ENCODE assay signal across 9 mouse cellular contexts in genomic region chr8:126929607-126930161, GRCm38 (mm10). TPM values are rescaled to one million over a fixed set of nuclear protein-coding genes. Genes with fewer than 3 reads are reported as not detected.
DNase-seq lines count a peak whose midpoint lies in the region; ATAC-seq and TF ChIP-seq lines count a peak whose summit lies in the region.
"Had no signal": no experiment of that assay in that cellular context is flagged by ENCODE, and none has a peak within 500 bp of the region (broad histone marks: within the 10 kb centered on the region; RNA-seq: fewer than 3 reads in every experiment).

No protein-coding gene starts in this region.

- no peak overlapping the region for H3K4me2 ChIP-seq in kidney, embryonic 15.5 days
- H3K4me2 ChIP-seq in heart, postnatal 0 days (ENCODE audit: low read depth, low read length): no peak overlapping the region
- H3K4me2 ChIP-seq: neural tube, embryonic 13.5 days had no signal

- no peaks in the 10 kb centered on the region for H3K27me3 ChIP-seq in kidney, adult 2 months (replicated peaks; ENCODE audit: control insufficient read depth, insufficient read depth, low read length)
- H3K27me3 ChIP-seq in kidney, embryonic 15.5 days: no peaks in the 10 kb centered on the region
- H3K27me3 ChIP-seq in heart, postnatal 0 days (ENCODE audit: control insufficient read depth, insufficient read depth, low read length): no peaks in the 10 kb centered on the region
- H3K27me3 ChIP-seq in splenic B cell, adult 2 months (ENCODE audit: control insufficient read depth, insufficient read depth, low read length, poor library complexity, severe bottlenecking): no peaks in the 10 kb centered on the region
- H3K27me3 ChIP-seq: neural tube, embryonic 13.5 days had no signal

- no peak for ATAC-seq in kidney, embryonic 15.5 days (replicated peaks; ENCODE audit: low FRiP score)
- ATAC-seq in heart, postnatal 0 days (ENCODE audit: insufficient read depth, low read depth): peak; percentile 47

- H3K9ac ChIP-seq in kidney, embryonic 15.5 days: no peak overlapping the region
- no peak overlapping the region for H3K9ac ChIP-seq in heart, postnatal 0 days (replicated peaks; ENCODE audit: low read depth, low read length)
- H3K9ac ChIP-seq: neural tube, embryonic 13.5 days had no signal

- intact Hi-C loops in left cerebral cortex, postnatal 14 days (cut with DNase I): no loop called here

- DNase-seq in kidney, adult 2 months: peak; percentile 79
- peak; percentile 84 for DNase-seq in adrenal gland, postnatal 10 days
- peak; percentile 71 for DNase-seq in embryo, embryonic 9.5 days (ENCODE audit: extremely low spot score)
- DNase-seq in heart, postnatal 0 days (ENCODE audit: low spot score): peak; percentile 75
- peak; percentile 79 for DNase-seq in left cerebral cortex, postnatal 14 days (ENCODE audit: low spot score in 2 of 2)
- DNase-seq in mesoderm, embryonic 11.5 days (ENCODE audit: low read depth, low spot score): peak; percentile 81
- DNase-seq in splenic B cell, adult 2 months (ENCODE audit: low read depth, low spot score): peak; percentile 87

- no peaks in the 10 kb centered on the region for H3K9me3 ChIP-seq in kidney, embryonic 15.5 days (replicated peaks)
- H3K9me3 ChIP-seq in heart, postnatal 0 days (replicated peaks; ENCODE audit: control insufficient read depth, low read length): no peaks in the 10 kb centered on the region
- H3K9me3 ChIP-seq: neural tube, embryonic 13.5 days had no signal

- peak overlapping the region; percentile 67 for H3K27ac ChIP-seq in kidney, adult 2 months (ENCODE audit: insufficient read depth, low read depth, low read length)
- H3K27ac ChIP-seq in kidney, embryonic 15.5 days: no peak overlapping the region
- H3K27ac ChIP-seq in heart, postnatal 0 days (ENCODE audit: low read depth): peak overlapping the region; percentile 63
- H3K27ac ChIP-seq: neural tube, embryonic 13.5 days had no signal

- H3K36me3 ChIP-seq in kidney, adult 2 months (ENCODE audit: control insufficient read depth, insufficient read depth, low read length): peaks cover 4% of the 10 kb centered on the region; the same call in 1 of the 2 replicates
- H3K36me3 ChIP-seq in kidney, embryonic 15.5 days: peaks cover 71% of the 10 kb centered on the region
- H3K36me3 ChIP-seq in heart, postnatal 0 days (replicated peaks; ENCODE audit: control insufficient read depth, insufficient read depth, low read length): peaks cover 43% of the 10 kb centered on the region
- H3K36me3 ChIP-seq in splenic B cell, adult 2 months (ENCODE audit: control insufficient read depth, insufficient read depth, low read length, poor library complexity, severe bottlenecking): peaks cover 10% of the 10 kb centered on the region

- no peak overlapping the region for H3K4me3 ChIP-seq in kidney, adult 2 months (ENCODE audit: insufficient read depth, low read depth, low read length)
- H3K4me3 ChIP-seq in kidney, embryonic 15.5 days (replicated peaks): no peak overlapping the region
- H3K4me3 ChIP-seq in heart, postnatal 0 days (ENCODE audit: low read depth, low read length): no peak overlapping the region
- H3K4me3 ChIP-seq: neural tube, embryonic 13.5 days had no signal

- TF ChIP-seq CTCF in kidney, adult 2 months (conservative IDR thresholded peaks at IDR 0.05; ENCODE audit: insufficient read depth, insufficient read length, low read depth, low read length): 0 out of 2 replicates have a peak, but pooled peaks have one; percentile 11
- TF ChIP-seq CTCF in heart, postnatal 0 days (IDR thresholded peaks at IDR 0.05; ENCODE audit: low read depth): peak; percentile 94

- no peak for TF ChIP-seq POLR2A in kidney, adult 2 months (IDR thresholded peaks at IDR 0.05; ENCODE audit: low read depth, low read length)

- no peak for TF ChIP-seq EP300 in heart, postnatal 0 days (IDR thresholded peaks at IDR 0.05; ENCODE audit: low read depth)

- H3K4me1 ChIP-seq in kidney, adult 2 months (ENCODE audit: control insufficient read depth, insufficient read depth, low read length): peaks cover 16% of the 10 kb centered on the region
- no peaks in the 10 kb centered on the region for H3K4me1 ChIP-seq in kidney, embryonic 15.5 days
- H3K4me1 ChIP-seq in heart, postnatal 0 days (ENCODE audit: control insufficient read depth, insufficient read depth): no peaks in the 10 kb centered on the region
- H3K4me1 ChIP-seq: neural tube, embryonic 13.5 days had no signal

- WGBS in kidney, adult 2 months: 52% methylated on average over 3 of the region's 3 CpGs
- 75% methylated on average over 3 of the region's 3 CpGs for WGBS in kidney, embryonic 15.5 days
- WGBS in heart, postnatal 0 days: 66% methylated on average over 3 of the region's 3 CpGs

RNA-seq across cellular contexts. Expression of gene Tomm20, which starts 16.0 kb away (rescaled TPM):
- 541 and 684 TPM in 2 replicates for polyA plus RNA-seq in kidney, adult 2 months (2012; rRNA removed)
- 244 and 246 TPM in 2 replicates for polyA plus RNA-seq in kidney, embryonic 15.5 days (2015; fragmentation: Nextera tagmentation; extraction: Ambion mirVana)
- total RNA-seq in adrenal gland, postnatal 10 days (2021): 100 to 1,000 TPM; 157 to 187 TPM
- total RNA-seq in heart, postnatal 0 days (2014; rRNA removed; ENCODE audit: low replicate concordance): 52.6 and 65.3 TPM in 2 replicates
- polyA plus RNA-seq in heart, postnatal 0 days (2015; fragmentation: Nextera tagmentation; extraction: Ambion mirVana): 203 and 213 TPM in 2 replicates
- total RNA-seq in left cerebral cortex, postnatal 14 days (2021): 100 to 1,000 TPM; 162 to 168 TPM

RNA-seq across cellular contexts. Expression of gene Rbm34, which starts 41.2 kb away (rescaled TPM):
- 5.5 and 5.7 TPM in 2 replicates for polyA plus RNA-seq in kidney, adult 2 months (2012; rRNA removed)
- polyA plus RNA-seq in kidney, embryonic 15.5 days (2015; fragmentation: Nextera tagmentation; extraction: Ambion mirVana): 23.5 and 26.0 TPM in 2 replicates
- 10 to 100 TPM; 14.2 to 15.3 TPM for total RNA-seq in adrenal gland, postnatal 10 days (2021)
- total RNA-seq in heart, postnatal 0 days (2014; rRNA removed; ENCODE audit: low replicate concordance): 1.3 and 3.9 TPM in 2 replicates
- polyA plus RNA-seq in heart, postnatal 0 days (2015; fragmentation: Nextera tagmentation; extraction: Ambion mirVana): 8.0 and 8.8 TPM in 2 replicates
- 10 to 100 TPM; 12.8 to 14.1 TPM for total RNA-seq in left cerebral cortex, postnatal 14 days (2021)
